Mouse (Mus musculus): ENCODE data around the gene Fgfr2.

The Fgfr2 gene

DNA sequence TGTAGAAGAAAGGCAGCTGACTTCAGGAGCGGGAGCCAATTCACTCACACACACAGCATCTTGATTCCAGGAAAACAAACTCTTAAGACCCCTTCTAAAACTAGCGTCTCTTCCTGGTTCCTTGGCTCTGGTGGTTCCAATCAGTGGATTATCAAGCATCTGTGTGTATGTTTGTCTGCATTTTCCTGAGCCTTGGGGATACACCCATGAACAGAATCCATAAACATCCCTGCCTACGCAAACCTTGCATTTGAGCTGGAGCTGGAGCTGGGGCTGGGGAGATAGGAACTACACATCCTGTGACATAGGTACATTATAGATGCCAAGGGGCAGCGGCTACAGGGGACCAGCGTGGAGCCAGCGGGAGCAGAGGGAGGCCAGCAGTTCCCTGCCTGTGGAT lies 2808.5 kb downstream of the Fgfr2 start:
- no peak for DNase-seq (ENCODE audit: low spot score)

- DNase-seq (ENCODE audit: low spot score): no peak
Measured at GRCm38 (mm10) chr7:130311362-130311761, 2811.8 kb downstream of the Fgfr2 start.

GRCm38 (mm10) chr7:130309180-130309579 lies 2814.0 kb downstream of the Fgfr2 start:
- DNase-seq (ENCODE audit: low spot score): no peak

- DNase-seq (ENCODE audit: low spot score): no peak
Measured at GRCm38 (mm10) chr7:130307036-130307435, 2816.1 kb downstream of the Fgfr2 start.

- peak; percentile 59 for DNase-seq (ENCODE audit: low spot score)
Measured at GRCm38 (mm10) chr7:130304642-130305041, 2818.5 kb downstream of the Fgfr2 start.

GRCm38 (mm10) chr7:130303464-130303863 lies 2819.7 kb downstream of the Fgfr2 start:
- no peak for DNase-seq (ENCODE audit: low spot score)

GRCm38 (mm10) chr7:130300606-130301005 lies 2822.5 kb downstream of the Fgfr2 start:
- no peak for DNase-seq (ENCODE audit: low spot score)

DNA sequence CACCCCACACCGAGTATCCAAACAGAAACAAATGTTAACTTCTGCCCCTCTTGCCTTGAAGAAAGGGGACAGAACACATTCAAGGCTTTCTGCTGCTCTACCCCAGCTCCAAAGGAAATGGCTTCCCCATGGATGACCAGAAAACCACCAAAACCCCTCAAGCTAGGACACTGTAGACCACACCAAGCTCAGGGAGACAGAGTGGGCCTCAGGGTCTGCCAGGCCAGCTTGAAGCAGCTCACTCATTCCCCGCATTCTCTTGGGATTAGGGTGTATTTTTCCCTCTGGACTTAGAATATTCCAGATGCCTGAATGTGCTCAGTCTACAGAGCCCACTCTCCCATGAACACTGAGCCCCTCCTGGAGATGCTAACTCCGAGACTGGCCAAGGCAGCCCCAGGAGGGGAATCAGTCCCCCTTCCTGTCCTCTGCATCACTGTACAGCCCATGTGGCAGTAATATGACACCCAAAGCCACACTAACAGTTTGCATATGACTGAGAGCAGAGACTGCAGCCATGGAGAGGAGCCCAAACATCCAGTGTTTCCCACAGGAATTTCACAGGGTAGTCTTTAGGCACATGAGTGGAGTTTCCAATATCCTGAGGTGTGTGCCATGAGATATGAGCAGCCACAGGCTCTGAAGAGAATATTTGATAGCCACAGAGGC lies 2824.1 kb downstream of the Fgfr2 start:
- DNase-seq (ENCODE audit: low spot score): no peak

DNA sequence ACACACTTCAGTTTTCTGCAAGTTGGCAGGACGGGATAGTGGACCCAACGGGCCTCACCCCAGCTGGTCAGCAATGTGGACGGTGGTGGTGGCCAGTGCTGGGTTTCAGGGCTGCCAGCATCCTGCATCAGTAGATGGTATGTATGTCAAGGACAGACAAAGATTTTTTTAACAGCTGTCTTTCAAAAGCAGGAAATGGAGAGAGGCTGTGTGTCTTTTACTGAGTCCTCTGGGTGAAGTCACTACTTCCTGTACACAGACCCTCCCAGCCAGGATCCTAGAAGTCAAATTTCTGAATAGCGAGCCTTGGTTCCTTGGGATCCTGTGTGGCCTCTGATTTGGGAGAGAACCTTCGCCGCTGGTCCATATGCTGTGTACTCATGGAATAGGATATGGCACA lies 2832.0 kb downstream of the Fgfr2 start:
- no peak for DNase-seq (ENCODE audit: low spot score)

DNA sequence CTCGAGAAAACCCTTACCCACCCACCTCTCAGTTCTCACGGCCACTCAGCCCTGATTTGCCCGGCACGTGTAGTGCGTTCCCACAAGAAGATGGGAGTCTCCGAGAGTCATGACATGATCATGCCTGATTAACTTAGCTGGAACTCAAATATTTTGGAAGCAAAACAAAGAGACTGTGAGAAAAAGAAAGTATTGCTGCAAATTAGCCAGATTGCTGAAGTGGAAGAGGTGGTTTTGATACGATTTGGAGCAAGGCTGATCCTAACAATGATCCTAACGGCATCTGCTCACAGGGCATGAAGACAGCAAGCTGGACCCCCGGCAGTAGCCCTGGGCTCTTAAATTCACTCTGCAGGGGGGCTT lies 2833.7 kb downstream of the Fgfr2 start:
- no peak for DNase-seq (ENCODE audit: low spot score)

GRCm38 (mm10) chr7:130288719-130289427 lies 2834.3 kb downstream of the Fgfr2 start:
- no peak for DNase-seq (ENCODE audit: low spot score)

DNA sequence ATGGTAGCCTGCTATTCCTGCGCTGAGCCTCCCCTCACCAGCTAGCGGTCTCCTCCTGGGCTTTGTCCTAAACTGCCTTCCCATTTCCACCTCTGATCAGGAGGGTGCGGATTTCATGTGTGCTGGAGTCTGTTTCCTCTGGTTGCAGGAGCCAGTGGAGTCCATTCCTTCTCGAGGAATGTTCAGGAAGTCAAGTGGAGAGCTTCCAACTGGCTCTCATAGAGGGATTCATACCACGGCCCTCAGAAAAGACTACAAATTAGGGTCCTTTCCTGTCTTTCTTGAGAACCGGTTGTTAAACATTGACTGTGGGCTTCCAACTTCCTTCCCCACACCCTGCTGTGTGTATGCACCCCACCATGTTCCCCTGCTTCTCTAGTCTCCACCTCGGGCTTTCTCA lies 2834.9 kb downstream of the Fgfr2 start:
- no peak for DNase-seq (ENCODE audit: low spot score)

GRCm38 (mm10) chr7:130278738-130279705 lies 2844.1 kb downstream of the Fgfr2 start:
- no peak for DNase-seq (ENCODE audit: low spot score)

- no peak for DNase-seq (ENCODE audit: low spot score)
Measured at GRCm38 (mm10) chr7:130278000-130278737, 2845.0 kb downstream of the Fgfr2 start.

DNA sequence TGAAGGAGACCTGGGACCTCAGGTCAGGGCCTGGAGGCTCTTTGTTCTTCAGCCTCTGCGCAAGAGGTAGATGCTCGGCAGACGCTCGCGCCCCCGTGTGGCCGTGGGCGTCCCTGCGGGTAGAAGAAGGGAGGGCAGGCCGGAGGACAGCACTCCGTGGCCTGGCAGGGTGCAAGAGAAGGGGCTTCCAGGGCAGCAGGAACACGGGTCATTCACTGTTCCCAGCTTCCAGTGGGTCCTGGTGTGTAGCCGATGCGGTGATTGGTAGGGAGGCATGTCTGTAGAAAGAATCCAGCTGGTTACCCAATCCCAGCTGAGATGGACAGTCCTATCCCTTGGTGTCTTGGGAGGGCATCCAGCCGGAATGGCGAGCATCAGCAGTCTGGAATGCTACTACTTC lies 2849.9 kb downstream of the Fgfr2 start:
- DNase-seq (ENCODE audit: low spot score): peak; percentile 75

GRCm38 (mm10) chr7:130270807-130271206 lies 2852.3 kb downstream of the Fgfr2 start:
- no peak for DNase-seq (ENCODE audit: low spot score)

- DNase-seq (ENCODE audit: low spot score): no peak
Measured at GRCm38 (mm10) chr7:130269124-130269867, 2853.9 kb downstream of the Fgfr2 start.

DNA sequence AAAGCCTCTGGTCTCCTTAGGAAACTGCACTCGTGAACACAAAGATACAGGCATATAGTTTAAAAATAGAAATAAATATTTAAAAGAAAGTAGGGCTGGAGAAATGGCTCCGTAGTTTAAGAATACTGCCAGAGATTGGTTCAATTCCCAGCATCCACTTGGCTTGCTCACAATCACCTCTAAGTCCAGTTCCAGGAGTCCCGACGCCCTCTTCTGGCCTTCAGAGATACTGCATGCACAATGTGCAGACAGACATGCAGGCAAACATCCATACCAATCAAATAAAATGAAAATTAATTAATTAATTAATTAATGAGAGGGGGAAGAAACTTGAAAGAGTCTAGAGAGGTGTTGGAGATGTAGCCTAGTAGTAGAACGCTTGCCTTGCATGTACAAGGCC lies 2856.1 kb downstream of the Fgfr2 start:
- DNase-seq (ENCODE audit: low spot score): no peak

GRCm38 (mm10) chr7:130266166-130266490 lies 2857.0 kb downstream of the Fgfr2 start:
- no peak for DNase-seq (ENCODE audit: low spot score)

DNA sequence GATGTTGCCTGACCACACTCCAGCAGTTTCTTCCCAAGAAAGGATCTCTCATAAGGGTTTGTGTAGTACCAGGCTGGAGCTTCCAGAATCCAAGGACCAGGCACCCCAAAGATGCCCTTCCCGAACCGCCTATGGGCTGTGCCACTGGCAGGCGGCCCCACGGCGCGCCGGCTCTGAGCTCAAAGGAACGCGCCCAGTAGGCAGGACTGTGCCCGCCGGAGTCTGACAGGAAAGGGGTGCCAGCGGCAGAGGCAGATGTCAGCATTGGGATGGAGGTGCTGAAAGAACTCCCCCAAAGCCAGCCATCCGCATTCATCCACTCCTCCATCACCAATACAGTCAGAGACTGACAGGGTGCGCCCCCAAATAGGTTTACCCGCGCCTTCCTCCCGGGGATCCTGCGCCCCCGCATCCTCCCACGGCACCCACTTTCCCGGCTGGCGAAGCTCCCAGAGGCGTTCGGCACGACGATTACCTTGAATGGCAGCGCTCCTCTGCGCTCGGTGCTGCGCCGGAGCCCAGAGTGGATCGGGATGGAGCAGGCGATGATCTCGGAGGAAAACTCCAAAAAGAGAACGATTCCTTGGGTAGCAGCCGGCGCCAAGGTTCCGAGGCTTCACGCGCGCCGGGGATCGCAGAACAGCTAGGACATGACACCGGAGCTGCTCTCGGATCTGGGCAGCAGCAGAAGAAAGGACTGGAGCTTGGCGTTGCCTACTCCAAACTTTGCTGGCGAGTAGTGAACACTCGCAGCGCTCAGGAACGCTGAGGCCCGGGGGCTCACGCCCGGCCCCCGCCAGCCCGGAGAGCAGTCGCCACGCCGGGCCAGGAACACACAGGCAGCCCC lies 2857.6 kb downstream of the Fgfr2 start:
- DNase-seq (ENCODE audit: low spot score): peak; percentile 45

Measured in layer of hippocampus, adult 11-12 months (tissue).